Mouse (Mus musculus) adrenal gland, postnatal 36 days (tissue): ENCODE measurements around the gene Retn. TPM values are rescaled to one million over a fixed set of nuclear protein-coding genes. Genes with fewer than 3 reads are reported as not detected.

Experiments
- total RNA-seq, 2 experiments: library from RNA; stranded (reverse); gene quantifications; 2 replicates each; pipeline ENCODE4 v1.2.3; 2021

Retn gene
- total RNA-seq, 2 experiments from 2014 or later, result 89.6 to 156 TPM

Other genes with a start within 250 kb of the Retn start
- gene Pex11g, start 188.1 kb upstream of the Retn start, total RNA-seq, result 10 to 100 TPM in 1 of 2 experiments, 1 to 10 TPM in 1; 5.7 to 13.6 TPM
- gene Tex45, start 184.9 kb upstream of the Retn start, total RNA-seq, result not detected
- 10 to 100 TPM; 18.3 to 22.3 TPM for gene Zfp358, start 162.6 kb upstream of the Retn start, total RNA-seq
- 10 to 100 TPM; 36.1 to 39.8 TPM for gene Mcoln1, start 155.3 kb upstream of the Retn start, total RNA-seq
- 10 to 100 TPM; 35.8 to 37.1 TPM for gene Pnpla6, start 140.4 kb upstream of the Retn start, total RNA-seq
- under 1 TPM in 1 of 2 experiments, not detected in 1; 0.23 TPM for gene C330021F23Rik, start 87.8 kb upstream of the Retn start, total RNA-seq
- 1 to 10 TPM; 5.5 to 5.6 TPM for gene Camsap3, start 68.5 kb upstream of the Retn start, total RNA-seq
- 10 to 100 TPM; 36.0 to 40.7 TPM for gene Xab2, start 34.5 kb upstream of the Retn start, total RNA-seq
- gene Pet100, start 34.2 kb upstream of the Retn start, total RNA-seq, result 100 to 1,000 TPM; 113 to 119 TPM
- not detected for gene Pcp2, start 30.2 kb upstream of the Retn start, total RNA-seq
- 100 to 1,000 TPM in 1 of 2 experiments, 10 to 100 TPM in 1; 76.0 to 109 TPM for gene Stxbp2, start 24.8 kb upstream of the Retn start, total RNA-seq
- gene Mcemp1, start 10.0 kb downstream of the Retn start, total RNA-seq, result under 1 TPM in 1 of 2 experiments, not detected in 1; 0.79 TPM
- gene Fcor, start 16.6 kb downstream of the Retn start, total RNA-seq, result 10 to 100 TPM; 46.7 to 70.7 TPM
- 10 to 100 TPM; 20.7 to 21.0 TPM for gene Trappc5, start 20.5 kb downstream of the Retn start, total RNA-seq
- not detected for gene Fcer2a, start 38.4 kb downstream of the Retn start, total RNA-seq
- gene Clec4g, start 64.9 kb downstream of the Retn start, total RNA-seq, result not detected
- gene Cd209a, start 93.2 kb downstream of the Retn start, total RNA-seq, result 1 to 10 TPM in 1 of 2 experiments, not detected in 1; 1.2 TPM
- gene Cd209e, start 198.5 kb downstream of the Retn start, total RNA-seq, result not detected
- gene Cd209d, start 222.8 kb downstream of the Retn start, total RNA-seq, result 1 to 10 TPM; 1.2 to 2.7 TPM